Mouse (Mus musculus) neural tube, embryonic 14.5 days (tissue): ENCODE data around the gene Myo15. TPM values are rescaled to one million over a fixed set of nuclear protein-coding genes. Genes with fewer than 3 reads are reported as not detected.

Source experiments
- ATAC-seq: fragments of 200-750 bp; cut with Nextera tagmentation; 2 replicates; pipeline ENCODE4 v1.8.0; 2017; ENCODE audit warnings: low read depth, mild to moderate bottlenecking, moderate TSS enrichment, moderate library complexity
- H3K27ac ChIP-seq: fragments of 300-500 bp; sonication (generic); 2 replicates; pipeline ENCODE4 v1.5.1; 2014; ENCODE audit warnings: low read depth, mild to moderate bottlenecking, control low read depth, low read length, moderate library complexity, mixed read lengths
- H3K27me3 ChIP-seq: fragments of 300-500 bp; sonication (generic); 2 replicates; pipeline ENCODE4 v1.6.1; 2014; ENCODE audit warnings: low read length; ENCODE audit not compliant: control insufficient read depth, insufficient read depth
- H3K36me3 ChIP-seq: fragments of 300-500 bp; sonication (generic); 2 replicates; pipeline ENCODE4 v1.6.1; 2014; ENCODE audit warnings: low read length, mixed read lengths; ENCODE audit not compliant: control insufficient read depth, insufficient read depth
- H3K4me1 ChIP-seq: fragments of 300-500 bp; sonication (generic); 2 replicates; pipeline ENCODE4 v1.6.1; 2014; ENCODE audit warnings: low read length; ENCODE audit not compliant: control insufficient read depth, insufficient read depth
- H3K4me2 ChIP-seq: fragments of 300-500 bp; sonication (generic); 2 replicates; pipeline ENCODE4 v1.6.1; 2014; ENCODE audit warnings: mild to moderate bottlenecking, low read depth, low read length, control low read depth
- H3K4me3 ChIP-seq: fragments of 300-500 bp; sonication (generic); 2 replicates; pipeline ENCODE4 v1.5.1; 2014; ENCODE audit warnings: low read depth, low read length, control low read depth, mixed read lengths
- H3K9ac ChIP-seq: fragments of 300-500 bp; sonication (generic); replicated peaks from 2 replicates; pipeline ENCODE4 v1.6.1; 2014; ENCODE audit warnings: low read depth, mild to moderate bottlenecking, control low read depth, low read length, mixed read lengths
- H3K9me3 ChIP-seq: fragments of 300-500 bp; sonication (generic); 2 replicates; pipeline ENCODE4 v1.6.1; 2016; ENCODE audit warnings: low read length; ENCODE audit not compliant: control insufficient read depth
- WGBS: fragments of 180-500 bp; shearing (Covaris S2); extraction: QIAGEN DNeasy Blood & Tissue Kit; methylation state at CpG from one replicate; pipeline ENCODE4 v1.1.7; 2014; 5-methylcytosine and 5-hydroxymethylcytosine counted together
- polyA plus RNA-seq: library from polyadenylated mRNA; unstranded; fragments of >200 nt; fragmentation: Nextera tagmentation; extraction: Ambion mirVana; gene quantifications from 2 replicates; pipeline ENCODE4 v1.2.1, GENCODE M21; 2014

Myo15 gene
- polyA plus RNA-seq, 1 experiment from 2014 or later: 0.19 TPM

GRCm38 (mm10) chr11:60440176-60440575 lies 29.0 kb upstream of the Myo15 start:
- Histone ChIP-seq H3K4me2 (no peak overlapping the region), H3K9ac (no peak overlapping the region), H3K4me1 (no peaks in the 10 kb centered on the region), H3K9me3 (no peaks in the 10 kb centered on the region), H3K27ac (no peak overlapping the region), H3K4me3 (no peak overlapping the region), H3K36me3 (peaks cover 43% of the 10 kb centered on the region), H3K27me3 (no peaks in the 10 kb centered on the region)
- no peak for ATAC-seq
- WGBS: 49% methylated on average over 7 of the region's 7 CpGs

DNA sequence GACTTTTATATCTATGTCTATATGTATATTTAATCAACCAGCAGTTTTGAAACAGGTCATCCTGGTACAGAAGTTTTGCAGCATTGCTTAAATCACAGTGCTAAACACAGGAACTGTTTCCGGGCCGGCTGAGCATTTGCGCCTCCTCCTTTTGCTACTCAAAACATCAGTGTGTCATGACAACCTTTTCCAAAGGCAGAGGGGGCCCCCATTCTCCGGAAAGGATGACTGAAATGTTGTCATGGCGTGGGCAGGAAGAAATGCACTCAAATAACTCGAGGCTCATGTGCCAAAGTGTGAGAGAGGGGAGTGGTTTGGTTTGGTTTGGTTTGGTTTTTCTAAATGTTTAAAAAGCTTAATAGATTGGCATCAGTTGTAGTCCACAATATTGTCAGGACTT lies 26.2 kb upstream of the Myo15 start:
- Histone ChIP-seq H3K9me3 (no peaks in the 10 kb centered on the region), H3K27me3 (no peaks in the 10 kb centered on the region), H3K4me1 (no peaks in the 10 kb centered on the region), H3K4me3 (no peak overlapping the region), H3K4me2 (no peak overlapping the region), H3K27ac (no peak overlapping the region), H3K9ac (no peak overlapping the region), H3K36me3 (peaks cover 36% of the 10 kb centered on the region)
- no peak for ATAC-seq
- 88% methylated on average over 6 of the region's 6 CpGs for WGBS

DNA sequence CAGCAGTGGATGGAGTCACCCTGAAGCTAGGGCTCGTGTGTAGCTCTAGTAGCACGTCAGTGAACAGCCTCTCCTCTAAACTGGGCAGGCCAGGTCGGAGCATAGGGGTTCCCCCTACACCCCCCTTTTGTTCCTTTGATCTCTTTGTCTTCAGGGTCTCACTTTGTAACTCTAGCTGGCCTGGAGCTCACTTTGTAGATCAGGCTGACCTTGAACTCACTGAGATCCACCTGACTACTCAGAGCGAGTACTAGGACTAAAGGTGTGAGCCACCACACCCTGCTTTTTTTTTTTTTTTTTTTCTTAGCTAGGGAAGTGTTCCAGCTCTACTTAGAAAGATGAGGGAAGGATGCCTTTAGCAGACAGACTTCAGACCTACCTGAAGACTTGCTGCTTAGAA lies 25.1 kb upstream of the Myo15 start:
- Histone ChIP-seq H3K9ac (no peak overlapping the region), H3K27ac (no peak overlapping the region), H3K4me1 (no peaks in the 10 kb centered on the region), H3K4me3 (no peak overlapping the region), H3K9me3 (no peaks in the 10 kb centered on the region), H3K4me2 (no peak overlapping the region), H3K27me3 (no peaks in the 10 kb centered on the region), H3K36me3 (peaks cover 28% of the 10 kb centered on the region; the same call in 1 of the 2 replicates)
- ATAC-seq: no peak
- 70% methylated on average over 4 of the region's 4 CpGs for WGBS

DNA sequence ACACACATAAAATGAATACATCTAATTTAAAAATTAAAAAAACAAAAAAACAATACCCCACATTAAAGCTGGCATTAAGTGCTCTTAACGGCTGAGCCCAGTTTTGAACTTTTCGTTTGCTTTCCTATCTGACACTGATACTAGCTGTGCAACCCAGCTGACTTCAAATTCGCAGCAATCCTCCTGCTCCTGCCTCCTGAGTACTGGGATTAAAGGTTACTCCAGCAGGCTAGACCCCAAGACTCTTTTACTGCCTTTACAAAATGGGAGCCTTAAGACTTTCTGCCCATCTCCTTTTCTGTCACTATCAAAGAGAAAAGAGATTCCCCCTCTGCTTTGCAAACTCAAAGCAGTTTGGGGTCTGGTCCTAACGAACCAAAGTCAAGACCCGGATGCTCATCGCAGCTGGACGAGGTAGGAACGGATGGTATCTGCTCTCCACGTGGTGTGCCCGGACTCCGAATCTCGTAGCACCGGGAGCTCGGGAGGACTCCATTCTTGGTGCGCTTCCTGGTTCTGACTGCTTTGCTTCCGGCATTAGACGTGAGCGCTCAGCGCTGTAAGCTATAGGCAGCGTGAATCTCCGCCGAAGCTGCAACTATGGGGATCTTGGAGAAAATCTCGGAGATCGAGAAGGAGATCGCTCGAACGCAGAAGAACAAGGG lies 14.9 kb upstream of the Myo15 start, which contains the start of gene Drg2:
Drg2 (plus strand) TSS at position 512 of the 665 bp plus-strand sequence.
- Histone ChIP-seq H3K36me3 (peaks cover 18% of the 10 kb centered on the region; the same call in 1 of the 2 replicates), H3K4me2 (peak within 1 kb of the TSS; percentile 77), H3K9ac (peak within 1 kb of the TSS; percentile 66), H3K27ac (peak within 1 kb of the TSS; percentile 36; the same call in 1 of the 2 replicates), H3K4me3 (peak within 1 kb of the TSS; percentile 53), H3K4me1 (peaks cover 5% of the 10 kb centered on the region), H3K27me3 (no peaks in the 10 kb centered on the region), H3K9me3 (no peaks in the 10 kb centered on the region)
- WGBS: 5% methylated on average over 27 of the region's 27 CpGs
- ATAC-seq: peak; percentile 97

- ATAC-seq: peak; percentile 28; the same call in 1 of the 2 replicates
- H3K9me3 ChIP-seq: no peaks in the 10 kb centered on the region
- WGBS: under 1% methylated on average over 17 of the region's 17 CpGs
- peaks cover 22% of the 10 kb centered on the region; the same call in 1 of the 2 replicates for H3K36me3 ChIP-seq
- H3K9ac ChIP-seq: peak overlapping the region; percentile 66
- H3K27ac ChIP-seq: peak overlapping the region; percentile 1; the same call in 1 of the 2 replicates
- peak overlapping the region; percentile 77 for H3K4me2 ChIP-seq
- H3K27me3 ChIP-seq: no peaks in the 10 kb centered on the region
- peaks cover 5% of the 10 kb centered on the region for H3K4me1 ChIP-seq
- H3K4me3 ChIP-seq: peak overlapping the region; percentile 53
These were observed 14.4 kb upstream of the Myo15 start for GRCm38 (mm10) chr11:60454745-60455087.

DNA sequence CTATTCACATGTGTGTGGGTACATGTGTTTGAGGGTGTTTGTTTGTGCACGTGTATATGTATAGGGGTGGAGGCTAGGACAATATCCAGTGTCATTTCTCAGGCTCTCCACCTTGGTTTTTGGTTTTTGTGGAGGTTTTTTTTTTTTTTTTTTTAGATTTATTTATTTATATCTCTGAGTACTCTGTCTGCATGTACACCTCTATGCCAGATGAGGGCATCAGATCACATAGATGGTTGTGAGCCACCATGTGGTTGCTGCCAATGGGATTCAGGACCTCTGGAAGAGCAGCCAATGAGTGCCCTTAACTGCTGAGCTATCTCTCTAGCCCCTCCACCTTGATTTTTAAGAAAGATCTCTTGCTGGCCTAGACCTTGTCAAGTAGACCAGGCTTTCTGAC lies 11.2 kb upstream of the Myo15 start:
- Histone ChIP-seq H3K9ac (no peak overlapping the region), H3K36me3 (peaks cover 52% of the 10 kb centered on the region), H3K4me3 (no peak overlapping the region), H3K27me3 (no peaks in the 10 kb centered on the region), H3K4me1 (peaks cover 5% of the 10 kb centered on the region), H3K4me2 (no peak overlapping the region), H3K27ac (no peak overlapping the region), H3K9me3 (no peaks in the 10 kb centered on the region)
- no peak for ATAC-seq
- 100% methylated on average over 1 of the region's 1 CpGs for WGBS

DNA sequence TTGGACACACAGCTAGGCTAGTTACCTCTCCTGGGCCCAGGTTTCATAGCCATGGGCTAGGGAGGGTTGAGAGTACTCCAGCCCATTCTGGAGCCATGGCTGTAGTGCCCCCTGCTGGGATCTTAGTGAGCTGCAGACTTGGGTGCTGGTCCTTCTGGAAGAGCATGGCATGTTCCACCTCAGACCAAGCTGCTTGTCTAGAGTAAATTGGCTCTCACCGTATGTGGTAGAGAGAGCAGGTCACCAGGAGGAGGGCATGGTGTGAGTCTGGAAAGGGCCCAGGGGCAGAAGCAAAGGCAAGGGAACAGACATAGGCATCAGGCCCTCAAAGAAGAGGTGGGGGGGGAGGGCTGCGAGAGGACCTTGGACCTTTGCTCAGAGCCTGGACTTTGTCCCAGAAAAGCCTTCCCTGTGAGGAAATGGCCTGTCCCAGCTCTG lies 3.2 kb upstream of the Myo15 start:
- WGBS: 98% methylated on average over 2 of the region's 2 CpGs
- H3K36me3 ChIP-seq: peaks cover 60% of the 10 kb centered on the region
- H3K27ac ChIP-seq: no peak overlapping the region
- H3K4me1 ChIP-seq: no peaks in the 10 kb centered on the region
- no peak overlapping the region for H3K4me3 ChIP-seq
- H3K4me2 ChIP-seq: no peak overlapping the region
- no peaks in the 10 kb centered on the region for H3K27me3 ChIP-seq
- no peaks in the 10 kb centered on the region for H3K9me3 ChIP-seq
- no peak for ATAC-seq
- H3K9ac ChIP-seq: no peak overlapping the region

- WGBS: 80% methylated on average over 9 of the region's 9 CpGs
- Histone ChIP-seq H3K36me3 (peaks cover 27% of the 10 kb centered on the region), H3K9me3 (no peaks in the 10 kb centered on the region), H3K9ac (no peak overlapping the region), H3K4me2 (no peak overlapping the region), H3K27ac (no peak overlapping the region), H3K27me3 (no peaks in the 10 kb centered on the region), H3K4me1 (no peaks in the 10 kb centered on the region), H3K4me3 (no peak overlapping the region)
- no peak for ATAC-seq
These were observed 1.6 kb downstream of the Myo15 start for GRCm38 (mm10) chr11:60470743-60471142.

GRCm38 (mm10) chr11:60474534-60474933 lies 5.4 kb downstream of the Myo15 start:
- H3K27me3 ChIP-seq: no peaks in the 10 kb centered on the region
- no peak overlapping the region for H3K4me3 ChIP-seq
- no peak overlapping the region for H3K4me2 ChIP-seq
- H3K9me3 ChIP-seq: no peaks in the 10 kb centered on the region
- no peak overlapping the region for H3K9ac ChIP-seq
- no peaks in the 10 kb centered on the region for H3K4me1 ChIP-seq
- H3K27ac ChIP-seq: no peak overlapping the region
- no peaks in the 10 kb centered on the region; the same call in none of the 2 replicates for H3K36me3 ChIP-seq
- WGBS: 90% methylated on average over 5 of the region's 5 CpGs
- no peak for ATAC-seq
